Mouse (Mus musculus) thymus, postnatal 14 days (tissue): ENCODE measurements around the gene Med10.

Experiments used
- DNase-seq: peaks from one replicate; pipeline ENCODE4 v3.0.0; 2021

The Med10 gene

DNA sequence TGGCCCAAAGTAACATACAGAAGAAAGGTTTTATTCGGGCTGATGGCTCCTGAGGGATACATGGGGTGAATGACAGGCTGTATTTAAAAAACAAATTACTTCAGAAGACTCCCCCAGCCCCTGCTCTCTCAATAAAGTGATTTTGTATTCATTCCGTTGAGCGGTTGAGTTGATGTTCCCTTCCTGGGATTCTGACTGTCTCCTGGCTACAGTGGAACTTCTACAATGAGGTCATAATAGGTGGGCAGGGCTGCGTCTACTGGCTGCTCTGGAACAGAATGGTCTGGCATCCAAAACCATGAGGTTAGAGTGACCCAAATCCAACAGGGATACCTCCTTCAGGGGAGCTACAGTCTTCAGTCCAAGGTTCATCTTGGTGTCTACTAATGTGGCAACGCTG is at the start of gene Med10:
Gene Med10, plus strand, starts transcription at position 301 of the 400 bp plus-strand sequence.
- DNase-seq: no peak

DNA sequence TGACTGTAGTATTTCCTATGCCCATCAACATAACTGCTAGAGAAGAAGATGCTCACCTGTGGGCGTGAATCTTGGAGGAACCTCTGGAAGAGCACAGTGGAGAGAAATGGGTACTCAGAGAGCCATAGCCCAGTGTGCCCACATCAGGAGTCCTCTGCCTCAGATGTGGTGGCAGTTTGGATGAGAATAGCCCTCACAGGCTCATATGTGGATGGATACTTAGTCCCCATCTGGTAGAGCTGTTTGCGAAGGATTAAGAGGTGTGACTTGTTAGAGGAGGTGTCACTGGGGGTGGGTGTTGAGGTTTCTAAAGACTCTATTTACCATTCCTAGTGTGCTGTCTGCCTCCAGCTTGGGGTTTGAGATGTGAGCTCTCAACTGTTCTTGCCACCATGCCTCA is 49.3 kb upstream of the Med10 start:
- DNase-seq: no peak

DNA sequence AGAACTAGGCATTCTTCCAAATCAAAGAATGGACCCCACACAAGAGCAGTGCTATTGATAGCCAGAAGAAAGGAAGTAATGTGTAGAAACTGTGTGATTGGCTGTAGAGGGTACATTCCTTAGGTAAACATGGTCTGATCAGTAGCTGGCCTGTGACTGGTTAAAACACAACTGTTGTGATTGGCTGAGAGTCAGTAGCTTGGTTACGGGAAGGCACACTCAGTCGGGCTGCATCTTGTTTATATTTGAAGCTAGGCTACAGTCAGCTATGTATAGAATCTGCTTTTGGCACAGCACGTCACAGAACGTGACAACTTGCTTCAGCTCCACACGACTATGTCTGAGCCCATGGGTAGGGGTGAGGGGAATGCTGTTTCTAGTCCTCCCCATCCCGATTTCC is 43.2 kb upstream of the Med10 start:
- no peak for DNase-seq

DNA sequence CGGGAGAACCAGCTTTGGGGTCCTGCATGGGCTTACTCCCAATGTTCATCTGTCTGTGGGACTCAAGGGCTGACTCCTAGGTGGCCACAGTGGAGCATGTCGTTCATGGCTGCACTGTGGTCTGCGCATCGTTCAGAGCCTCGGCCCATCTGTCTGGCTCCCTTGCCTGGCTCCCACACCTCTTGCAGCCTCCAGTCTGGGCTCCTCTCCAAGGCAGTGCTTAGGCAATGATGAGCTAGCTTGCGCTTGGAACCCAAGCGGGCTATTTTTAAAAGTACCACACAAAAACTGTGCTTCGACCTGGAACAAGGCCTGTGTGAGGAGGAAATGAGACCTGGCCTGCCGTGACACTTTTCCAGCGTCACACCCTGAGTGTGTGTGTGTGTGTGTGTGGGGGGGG is 40.8 kb upstream of the Med10 start:
- no peak for DNase-seq

DNA sequence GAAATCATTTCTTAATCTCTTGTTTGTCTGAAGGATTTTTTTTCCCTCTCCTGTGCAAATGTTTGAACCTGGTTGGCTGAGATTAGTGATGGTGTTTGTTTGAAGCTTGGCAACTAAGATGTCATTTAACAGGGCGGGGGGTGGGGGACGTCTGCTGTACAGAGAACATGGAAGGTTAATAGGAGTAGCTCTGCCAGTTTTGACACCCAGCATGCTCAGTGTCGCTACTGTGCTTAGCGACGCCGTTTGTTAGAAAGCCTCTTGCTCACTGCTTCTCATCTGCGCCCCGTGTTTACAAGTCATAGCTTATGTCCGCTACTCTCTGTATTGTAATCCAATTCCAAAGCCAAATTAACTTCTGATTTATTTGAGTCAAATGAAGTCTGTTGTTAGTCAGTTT is 37.5 kb upstream of the Med10 start:
- no peak for DNase-seq

DNA sequence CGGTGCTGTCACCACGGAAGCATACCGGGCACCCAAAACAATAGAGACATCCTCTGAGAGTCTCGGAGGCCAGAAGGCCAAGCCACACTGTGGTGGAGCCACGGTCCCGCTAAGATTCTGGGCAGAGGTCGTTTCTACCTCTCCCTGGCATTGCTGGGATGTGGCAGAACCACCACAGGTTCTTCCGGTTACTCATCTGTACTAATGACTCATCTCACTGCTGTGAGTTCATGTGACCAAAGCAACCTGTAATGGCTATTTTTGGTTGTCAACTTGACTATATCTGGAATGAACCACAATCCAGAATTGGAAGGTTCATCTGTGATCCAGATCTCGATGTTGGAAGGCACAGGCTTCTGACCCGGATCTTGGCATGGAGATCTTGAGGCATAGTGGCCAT is 34.0 kb upstream of the Med10 start:
- DNase-seq: no peak

DNA sequence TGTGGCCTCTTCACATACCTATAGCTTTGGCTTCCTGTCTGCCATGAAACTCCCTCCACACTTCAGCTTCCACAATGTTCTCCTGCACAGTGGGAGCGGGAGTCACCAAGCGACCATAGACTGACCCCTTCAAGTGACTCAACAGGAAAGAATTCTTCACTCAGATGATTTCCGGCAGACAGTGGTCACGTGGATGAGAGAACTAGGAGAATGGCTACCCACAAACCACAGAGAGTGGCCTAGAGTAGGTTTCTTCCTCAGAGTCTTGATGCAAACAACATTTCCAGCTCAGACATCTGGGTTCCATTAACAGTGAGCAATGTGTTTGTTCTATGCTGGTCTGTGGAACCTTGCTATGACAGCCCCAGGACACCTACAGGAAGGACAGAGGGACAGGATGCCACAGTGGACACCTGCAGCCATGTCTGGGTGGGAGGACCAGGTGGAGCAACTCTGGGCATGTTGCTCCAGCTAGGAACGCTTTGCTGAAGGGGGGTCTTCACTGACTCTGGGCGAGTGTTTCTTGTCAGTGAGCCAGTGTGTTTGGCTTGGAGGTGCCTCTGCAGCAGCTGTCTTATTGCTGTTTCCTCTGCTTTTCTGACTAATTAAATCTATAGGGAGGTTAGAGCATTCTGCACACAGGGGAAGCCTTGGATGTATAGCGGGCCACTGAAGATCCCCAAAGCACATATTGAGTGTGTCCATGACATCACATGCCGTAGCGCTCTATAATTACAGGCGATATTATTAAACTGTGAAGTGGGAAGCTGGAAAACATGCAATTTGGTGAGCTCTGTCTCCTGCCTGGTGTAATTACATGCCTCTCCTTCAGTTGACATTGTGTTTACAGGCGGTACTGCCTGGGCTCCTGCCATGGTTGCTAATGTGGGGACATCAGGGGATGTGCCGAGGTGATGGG is 31.4 kb upstream of the Med10 start:
- no peak for DNase-seq

DNA sequence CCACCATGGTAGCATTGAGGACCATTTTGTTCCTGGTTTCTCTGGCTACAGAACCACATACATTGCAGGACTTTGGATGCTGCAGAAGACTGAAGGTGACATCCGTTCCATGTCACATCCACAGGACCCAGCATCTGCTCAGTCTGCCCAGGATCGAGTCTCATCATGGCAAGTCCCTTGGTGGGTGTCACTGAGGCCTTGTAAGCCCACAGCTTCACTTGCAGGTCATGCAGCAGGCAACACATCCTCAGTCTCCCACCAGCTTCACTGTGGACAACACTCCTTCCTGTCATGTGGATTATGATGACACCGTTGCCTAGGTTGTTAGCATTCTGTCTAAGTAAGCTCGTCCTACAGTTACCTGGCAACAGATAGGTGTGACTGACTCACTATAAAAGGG is 29.8 kb upstream of the Med10 start:
- no peak for DNase-seq

DNA sequence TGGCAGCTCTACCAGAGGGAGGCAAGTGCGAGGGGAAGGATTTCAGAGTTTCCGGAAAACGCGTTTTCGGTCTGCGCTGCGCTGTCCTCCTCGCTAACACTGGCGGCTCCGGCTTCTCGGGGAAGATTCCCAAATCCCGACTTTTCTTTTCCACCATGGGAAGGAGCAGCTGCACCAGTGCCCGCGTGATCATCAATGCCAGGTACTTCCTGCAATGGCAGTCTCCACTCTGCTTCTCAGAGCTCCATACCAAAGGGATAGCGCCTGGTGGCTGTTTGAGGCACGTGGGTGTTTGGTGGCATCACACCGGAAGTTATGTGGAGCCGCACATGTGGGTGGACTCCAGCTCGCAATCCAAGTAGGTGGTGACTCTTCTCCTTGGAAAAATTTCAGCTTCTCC is 24.0 kb upstream of the Med10 start:
- DNase-seq: no peak

DNA sequence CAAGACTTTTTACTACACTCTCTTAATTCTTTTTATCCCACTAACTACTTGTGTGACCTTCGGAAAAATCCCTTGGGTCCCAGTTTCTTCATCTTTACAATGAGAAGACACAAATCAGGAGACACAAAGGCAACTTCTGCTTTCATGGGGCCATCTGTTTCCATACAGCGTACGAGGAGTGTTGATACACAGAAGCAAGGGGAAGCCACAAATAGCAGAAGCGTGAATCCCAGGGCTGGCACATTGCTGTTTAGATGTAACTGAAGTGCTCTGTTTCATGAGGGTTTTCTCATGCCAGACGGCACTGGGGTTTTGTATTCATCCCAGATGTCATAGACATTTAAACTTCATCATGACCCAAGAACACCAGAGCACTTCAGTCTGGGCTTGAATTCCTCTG is 13.5 kb upstream of the Med10 start:
- no peak for DNase-seq

DNA sequence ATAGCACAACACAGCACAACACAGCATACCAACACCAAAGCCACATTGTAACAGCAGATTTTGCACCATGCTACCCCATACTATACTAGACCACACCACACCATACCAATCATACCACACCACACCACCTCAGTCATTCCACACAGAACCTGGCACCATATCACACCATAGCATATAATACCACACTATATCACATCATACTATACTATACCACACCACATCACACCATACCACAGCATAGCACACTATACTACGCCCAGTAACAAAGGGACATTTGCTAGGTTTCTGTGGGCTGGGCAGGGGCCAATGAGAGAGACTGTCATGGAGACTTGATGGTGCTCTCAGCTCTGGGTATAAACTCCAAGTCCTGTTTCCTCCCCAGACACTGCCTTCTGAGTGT is 10.4 kb upstream of the Med10 start:
- DNase-seq: no peak

DNA sequence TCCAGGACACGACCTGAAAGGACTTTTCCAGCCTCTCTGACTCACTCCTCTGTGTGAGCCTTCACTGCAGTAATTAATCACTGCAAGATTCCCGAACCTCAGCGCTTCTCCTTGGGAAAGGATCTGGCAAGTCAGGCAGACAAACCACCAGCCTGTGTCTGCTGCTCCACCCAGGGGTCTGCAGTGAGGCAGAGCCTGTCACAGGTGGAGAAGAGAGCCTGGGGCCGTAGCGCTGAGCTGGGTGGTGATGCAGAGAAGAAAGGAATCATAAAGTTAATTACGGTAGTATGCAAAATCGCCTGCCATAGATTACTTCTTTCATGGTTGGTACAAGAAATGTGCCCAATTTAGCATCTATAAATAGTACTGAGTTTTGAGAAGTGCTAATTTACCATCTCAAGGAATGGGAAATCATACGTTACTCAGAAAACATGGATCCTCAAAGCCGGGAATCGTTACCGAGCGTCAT is 9.6 kb upstream of the Med10 start:
- no peak for DNase-seq

DNA sequence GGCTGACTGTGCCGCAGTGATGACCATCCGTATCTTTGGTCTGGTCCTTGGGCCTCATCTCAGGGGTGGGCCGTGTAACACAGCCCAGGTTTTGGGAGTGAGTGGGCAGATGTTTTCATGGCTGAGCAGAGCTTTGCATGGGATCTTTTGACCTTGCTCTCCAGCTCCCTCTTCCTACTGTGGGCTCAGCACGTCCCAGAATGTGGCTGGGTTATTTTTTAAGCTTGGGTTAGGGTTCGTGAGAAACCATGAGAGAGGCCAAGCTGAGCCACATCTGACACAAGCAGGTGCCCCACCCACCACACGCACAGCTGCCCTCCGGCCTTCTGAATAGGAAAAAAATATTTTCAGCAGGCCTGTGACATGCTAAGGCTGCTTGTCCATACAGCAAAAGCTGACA is 7.4 kb upstream of the Med10 start:
- no peak for DNase-seq

DNA sequence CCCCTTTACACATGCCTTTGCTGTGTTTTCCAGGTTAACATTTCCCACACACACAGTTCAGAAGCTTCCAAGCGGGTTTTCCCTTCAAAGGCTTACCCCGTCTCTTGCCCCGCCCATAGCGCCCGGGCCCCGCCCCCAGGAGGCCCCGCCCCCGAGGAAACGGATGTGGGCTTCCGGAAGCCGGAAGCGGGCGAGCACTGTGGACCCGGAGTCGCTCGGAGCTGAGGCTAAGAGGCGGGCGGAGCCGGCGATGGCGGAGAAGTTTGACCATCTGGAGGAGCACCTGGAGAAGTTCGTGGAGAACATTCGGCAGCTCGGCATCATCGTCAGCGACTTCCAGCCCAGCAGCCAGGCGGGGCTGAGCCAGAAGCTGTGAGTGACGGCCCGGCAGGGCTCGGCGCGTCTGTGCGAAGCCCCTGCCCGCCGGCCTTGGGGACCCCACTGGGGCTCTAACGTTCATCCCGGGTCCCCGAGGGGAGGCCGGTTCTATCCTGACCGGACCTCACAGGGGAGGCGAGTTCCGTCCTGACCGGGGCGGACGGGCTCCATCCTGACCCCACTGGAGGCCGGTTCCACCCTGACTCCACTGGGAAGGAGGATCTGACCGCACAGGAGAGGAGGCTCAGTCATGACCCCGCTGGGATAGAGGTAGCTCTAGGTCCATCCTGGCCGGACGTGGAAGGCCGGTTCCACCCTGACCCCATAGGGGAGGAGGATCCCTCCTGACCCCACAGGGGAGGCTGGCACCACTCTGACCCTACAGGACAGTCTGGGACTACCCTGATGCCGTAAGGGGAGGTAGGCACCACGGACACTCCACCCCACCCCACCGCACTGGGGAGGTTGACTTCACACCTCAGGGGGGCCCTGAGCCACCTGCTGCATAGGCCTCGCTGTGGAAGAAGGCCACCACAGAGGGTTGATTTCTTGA is 7.8 kb downstream of the Med10 start:
- DNase-seq: peak; percentile 91

DNA sequence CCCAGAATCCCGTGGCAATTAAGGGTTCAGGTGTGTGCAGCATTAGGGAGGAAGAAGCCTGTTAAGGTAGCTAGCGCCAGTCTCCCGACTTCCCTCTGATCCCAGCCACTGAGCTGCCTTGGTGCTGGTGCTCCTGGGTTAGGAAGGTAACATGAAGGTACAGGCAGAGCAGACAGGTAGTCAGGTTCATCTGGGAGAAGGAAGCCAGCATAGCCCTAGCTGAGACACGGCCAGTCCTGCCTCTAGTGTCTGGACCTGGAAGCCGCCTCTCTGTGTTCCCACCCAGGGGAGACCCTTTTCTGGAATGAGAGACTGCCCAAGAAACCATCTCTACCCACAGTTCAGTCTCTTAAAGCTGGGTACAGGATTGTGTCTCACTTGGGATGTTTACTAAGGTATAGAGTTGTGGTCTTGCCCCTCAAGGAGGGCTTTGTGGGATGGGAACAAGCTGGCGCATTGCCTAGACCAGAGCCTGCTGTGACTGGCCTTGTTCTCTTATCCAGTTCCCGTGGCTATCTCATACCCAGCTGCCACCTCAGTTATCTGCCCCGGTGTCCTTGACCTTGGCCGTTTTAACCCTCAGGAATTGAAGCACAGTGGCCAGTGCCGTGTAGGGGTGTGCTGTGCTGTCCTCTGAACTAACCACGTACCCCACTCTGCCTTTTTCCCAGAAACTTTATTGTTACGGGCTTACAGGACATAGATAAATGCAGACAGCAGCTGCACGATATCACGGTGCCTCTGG is 8.9 kb downstream of the Med10 start:
- DNase-seq: no peak

DNA sequence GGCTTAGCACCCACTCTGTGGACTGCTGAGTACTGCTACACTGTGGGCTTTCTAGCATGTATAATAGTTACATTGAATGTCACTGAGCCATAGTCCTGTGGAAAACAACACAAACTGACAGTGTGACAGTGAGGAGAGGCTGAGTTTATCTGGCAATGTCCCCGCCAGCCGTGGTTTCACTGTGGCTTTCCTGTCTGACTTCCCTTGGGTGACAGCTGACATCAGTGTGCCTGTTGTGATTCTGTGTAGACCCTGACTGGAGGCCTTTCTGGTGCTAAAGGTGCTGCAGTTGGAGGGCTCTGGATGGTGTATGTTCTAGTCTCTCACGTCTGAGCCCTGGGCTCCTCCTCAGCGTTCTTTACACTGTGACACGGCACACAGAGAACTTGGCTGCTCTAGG is 11.7 kb downstream of the Med10 start:
- no peak for DNase-seq

DNA sequence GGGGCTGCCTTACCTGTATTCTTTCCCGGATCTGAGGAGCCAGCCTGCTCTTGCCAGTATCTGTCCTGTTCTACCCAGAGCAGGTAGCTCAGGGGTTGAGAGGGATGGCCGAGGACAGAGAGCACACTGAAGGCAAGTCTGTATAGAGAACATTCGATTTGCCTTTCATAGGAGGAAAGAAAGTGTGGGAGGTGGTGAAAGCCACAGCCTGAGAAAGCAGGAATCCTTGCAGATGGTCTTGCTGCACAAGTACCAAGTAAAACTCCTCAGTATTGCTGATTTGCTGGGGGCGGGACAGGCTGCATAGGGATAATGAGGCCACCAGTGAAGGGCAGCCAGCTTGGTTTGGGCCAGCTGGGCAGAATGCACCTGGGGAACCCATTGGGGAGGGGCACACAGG is 16.1 kb downstream of the Med10 start:
- DNase-seq: no peak

DNA sequence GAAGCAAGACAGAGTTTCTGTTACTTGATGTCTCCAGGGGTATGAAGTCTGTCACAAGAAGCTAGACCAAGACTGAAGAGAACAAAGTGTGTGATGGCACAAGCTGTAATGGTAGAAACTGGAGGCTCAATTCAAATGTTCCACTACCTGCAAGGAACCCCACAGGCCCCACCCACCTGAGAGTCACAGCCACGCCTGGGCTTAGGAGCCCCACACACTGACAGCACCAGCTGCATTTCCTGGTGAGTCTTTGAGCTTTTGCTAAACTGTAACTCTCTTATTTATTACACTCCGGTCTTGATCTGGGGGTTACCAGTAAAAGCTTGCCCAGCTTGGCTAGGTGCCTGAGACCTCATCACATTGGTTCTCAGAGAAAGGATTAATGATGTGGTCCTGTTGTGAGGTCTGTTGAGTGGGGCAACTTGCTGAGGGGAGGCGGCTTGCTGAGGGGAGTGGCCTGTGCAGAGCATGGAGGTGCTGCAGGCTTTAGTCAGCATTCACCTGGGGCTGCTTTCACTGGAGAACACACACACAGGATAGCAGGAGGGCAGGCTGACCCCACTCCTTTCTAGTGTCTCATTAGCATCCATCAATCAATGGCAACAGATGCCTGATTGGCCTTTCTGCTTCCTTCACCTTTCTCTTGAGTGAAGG is 19.1 kb downstream of the Med10 start:
- DNase-seq: peak; percentile 25

DNA sequence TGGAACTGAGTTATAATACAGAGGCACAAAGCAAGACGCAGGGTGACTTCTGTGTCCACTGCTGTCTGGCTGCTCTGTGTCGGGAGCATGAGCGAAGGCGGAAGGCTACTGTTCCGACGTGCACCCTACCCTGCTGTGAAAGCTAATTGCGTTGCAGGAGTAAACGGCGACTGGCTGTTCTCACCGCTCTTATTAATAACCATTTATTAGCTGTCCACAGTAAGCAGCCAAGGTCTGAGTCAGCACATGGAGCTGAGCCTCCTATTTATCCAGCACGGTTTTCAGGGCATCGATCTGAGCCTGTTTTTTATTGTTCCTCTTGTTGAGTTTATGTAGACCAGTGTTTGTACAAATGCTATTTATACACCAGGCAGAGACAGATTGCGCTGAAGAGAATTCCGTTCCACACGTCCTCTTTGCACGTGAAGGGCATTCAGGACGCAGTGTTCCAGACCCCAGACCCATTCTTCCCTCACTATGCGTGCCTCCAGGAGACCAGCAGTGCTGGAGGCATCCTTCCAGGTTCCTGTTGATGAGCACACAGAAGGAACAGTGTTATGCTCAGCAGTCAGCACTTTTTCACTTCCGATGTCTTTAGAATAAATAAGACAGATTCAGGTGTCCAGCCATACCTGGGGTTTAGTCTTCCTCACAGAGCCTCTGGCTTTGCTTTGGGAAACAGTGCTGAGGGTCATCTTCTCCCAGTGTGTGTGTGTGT is 21.9 kb downstream of the Med10 start:
- no peak for DNase-seq

DNA sequence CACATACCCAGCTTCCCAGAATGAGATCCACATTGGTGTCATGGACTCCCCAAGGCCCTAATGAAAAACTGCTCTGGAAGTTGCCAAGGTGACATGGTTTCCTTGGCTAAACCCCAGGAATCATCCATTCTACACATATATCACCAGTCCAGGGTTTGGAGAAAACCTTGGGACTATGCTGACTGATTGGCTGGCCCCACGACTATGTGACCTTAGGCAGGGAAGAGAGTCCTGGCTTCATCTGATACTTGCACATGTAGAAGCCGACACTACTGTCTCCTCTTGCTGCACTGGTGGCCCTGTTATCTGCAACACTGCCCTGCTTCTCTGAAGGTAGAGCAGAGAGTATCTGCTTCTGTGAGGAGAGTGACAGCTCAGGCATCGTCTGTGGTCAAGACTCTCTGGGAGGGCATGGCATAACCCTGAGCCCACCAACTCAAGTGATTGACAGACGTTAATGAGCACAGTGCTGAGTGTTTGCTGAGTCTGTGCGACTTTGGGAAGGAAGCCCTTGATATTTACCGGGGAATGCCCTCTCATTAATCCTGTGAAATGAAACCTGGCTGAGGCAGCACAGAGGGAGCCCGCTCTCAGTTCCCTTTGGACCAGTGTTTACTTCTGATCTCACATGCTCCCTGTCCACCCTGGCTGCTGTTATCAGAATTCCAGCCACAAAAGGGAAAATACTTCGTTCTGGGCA is 23.4 kb downstream of the Med10 start:
- DNase-seq: no peak

DNA sequence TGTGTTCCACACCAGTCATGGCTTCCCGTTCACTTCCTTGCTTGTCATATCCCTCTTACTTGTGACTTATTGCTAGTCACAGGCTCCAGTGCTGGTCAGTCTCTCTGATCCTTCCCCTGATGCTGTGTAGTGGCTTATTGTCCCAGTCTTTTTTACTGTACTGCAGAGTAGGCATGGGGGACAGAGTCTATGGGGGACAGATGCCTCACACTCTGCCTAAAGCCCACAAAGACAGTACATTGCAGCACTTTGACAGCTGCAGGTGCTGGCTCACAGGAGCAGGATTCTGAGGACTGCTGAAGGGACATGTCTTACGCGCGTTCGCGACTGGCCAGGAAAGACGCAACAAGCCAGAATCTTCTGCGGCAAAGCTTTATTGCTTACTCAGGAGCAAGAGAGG is 28.4 kb downstream of the Med10 start:
- no peak for DNase-seq
